Mouse (Mus musculus) lung, postnatal 0 days (tissue): ENCODE results near the gene Slc22a3. TPM values are rescaled to one million over a fixed set of nuclear protein-coding genes. Genes with fewer than 3 reads are reported as not detected.

Experiments used
- ATAC-seq: fragments of 200-750 bp; cut with Nextera tagmentation; 2 replicates; pipeline ENCODE4 v1.8.0; 2017; ENCODE audit warnings: moderate library complexity
- DNase-seq: peaks from one replicate; pipeline ENCODE4 v3.0.0-alpha.2; 2016; ENCODE audit warnings: low spot score
- H3K27ac ChIP-seq: fragments of 300-500 bp; sonication (generic); 2 replicates; pipeline ENCODE4 v1.5.1; 2014; ENCODE audit warnings: antibody characterized with exemption, mild to moderate bottlenecking, low read length, mixed read lengths
- H3K27me3 ChIP-seq: fragments of 300-500 bp; sonication (generic); replicated peaks from 2 replicates; pipeline ENCODE4 v1.6.1; 2014; ENCODE audit warnings: low read length, mixed read lengths; ENCODE audit not compliant: insufficient read depth
- H3K36me3 ChIP-seq: fragments of 300-500 bp; sonication (generic); 2 replicates; pipeline ENCODE4 v1.6.1; 2014; ENCODE audit warnings: low read length, mixed read lengths; ENCODE audit not compliant: insufficient read depth
- H3K4me1 ChIP-seq: fragments of 300-500 bp; sonication (generic); 2 replicates; pipeline ENCODE4 v1.6.1; 2014; ENCODE audit warnings: antibody characterized with exemption, low read depth, low read length, mixed read lengths; ENCODE audit not compliant: insufficient read depth
- H3K4me2 ChIP-seq: fragments of 300-500 bp; sonication (generic); replicated peaks from 2 replicates; pipeline ENCODE4 v1.6.1; 2014; ENCODE audit warnings: low read depth, mild to moderate bottlenecking, low read length, moderate library complexity, mixed read lengths
- H3K4me3 ChIP-seq: fragments of 300-500 bp; sonication (generic); 2 replicates; pipeline ENCODE4 v1.5.1; 2014; ENCODE audit warnings: low read depth, low read length
- H3K9ac ChIP-seq: fragments of 300-500 bp; sonication (generic); replicated peaks from 2 replicates; pipeline ENCODE4 v1.6.1; 2014; ENCODE audit warnings: low read depth, mild to moderate bottlenecking
- H3K9me3 ChIP-seq: fragments of 300-500 bp; sonication (generic); 2 replicates; pipeline ENCODE4 v1.6.1; 2016; ENCODE audit warnings: low read length, mixed read lengths
- CTCF ChIP-seq: IDR thresholded peaks from 2 replicates; pipeline ENCODE4 v1.5.1; 2016; ENCODE audit warnings: antibody characterized with exemption, mild to moderate bottlenecking
- EP300 ChIP-seq: IDR thresholded peaks from 2 replicates; pipeline ENCODE4 v1.6.1; 2016; ENCODE audit warnings: antibody characterized with exemption, mild to moderate bottlenecking, control low read depth
- WGBS: fragments of 180-500 bp; shearing (Covaris S2); extraction: QIAGEN DNeasy Blood & Tissue Kit; methylation state at CpG from one replicate; pipeline ENCODE4 v1.1.7; 2014; 5-methylcytosine and 5-hydroxymethylcytosine counted together
- polyA plus RNA-seq: library from polyadenylated mRNA; unstranded; fragments of >200 nt; fragmentation: Nextera tagmentation; extraction: Ambion mirVana; gene quantifications from 2 replicates; pipeline ENCODE4 v1.2.1, GENCODE M21; 2015

The Slc22a3 gene
- polyA plus RNA-seq, 1 experiment from 2014 or later = 1.9 TPM

- TF ChIP-seq CTCF (peak; percentile 73), EP300 (peak; percentile 75)
These were observed 104.1 kb downstream of the Slc22a3 start for GRCm38 (mm10) chr17:12403420-12403819.

GRCm38 (mm10) chr17:12396163-12396677, 111.3 kb downstream of the Slc22a3 start:
- no peak overlapping the region for H3K9ac ChIP-seq
- no peaks in the 10 kb centered on the region for H3K4me1 ChIP-seq
- no peak for DNase-seq
- no peak overlapping the region for H3K4me2 ChIP-seq
- no peaks in the 10 kb centered on the region for H3K9me3 ChIP-seq
- no peak for ATAC-seq
- no peaks in the 10 kb centered on the region for H3K36me3 ChIP-seq
- no peaks in the 10 kb centered on the region for H3K27me3 ChIP-seq
- WGBS = 82% methylated on average over 9 of the region's 9 CpGs
- no peak overlapping the region for H3K4me3 ChIP-seq
- H3K27ac ChIP-seq = no peak overlapping the region
- TF ChIP-seq EP300 (no peak), CTCF (no peak)

More at GRCm38 (mm10) chr17:12403420-12403819, 104.1 kb downstream of the Slc22a3 start:
- H3K4me3 ChIP-seq = no peak overlapping the region
- no peaks in the 10 kb centered on the region for H3K36me3 ChIP-seq
- peak; percentile 80 for ATAC-seq
- H3K4me1 ChIP-seq = no peaks in the 10 kb centered on the region
- peak overlapping the region; percentile 66 for H3K27ac ChIP-seq
- H3K9me3 ChIP-seq = no peaks in the 10 kb centered on the region
- no peak overlapping the region for H3K9ac ChIP-seq
- WGBS = 38% methylated on average over 7 of the region's 7 CpGs
- H3K27me3 ChIP-seq = no peaks in the 10 kb centered on the region
- peak; percentile 90 for DNase-seq
- no peak overlapping the region for H3K4me2 ChIP-seq

DNA sequence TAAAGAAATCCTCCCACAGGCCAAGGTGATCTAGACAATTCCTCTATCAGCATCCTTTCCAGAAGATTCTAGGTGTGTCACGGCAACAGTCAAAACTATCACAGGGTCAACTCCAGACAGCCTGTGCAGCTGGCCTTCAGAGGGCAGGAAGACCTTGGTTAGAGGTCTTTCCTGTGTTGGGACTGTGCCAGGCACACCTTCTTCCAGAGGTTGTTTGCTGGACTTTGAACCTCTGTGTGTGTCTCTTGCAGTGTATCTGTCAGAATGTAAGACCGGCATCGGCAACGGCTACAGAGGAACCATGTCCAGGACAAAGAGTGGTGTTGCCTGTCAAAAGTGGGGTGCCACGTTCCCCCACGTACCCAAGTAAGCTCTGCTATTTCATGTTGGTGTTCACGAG, 119.3 kb downstream of the Slc22a3 start:
- no peak for DNase-seq
- TF ChIP-seq EP300 (no peak), CTCF (no peak)

GRCm38 (mm10) chr17:12387781-12388180, 119.7 kb downstream of the Slc22a3 start:
- no peak overlapping the region for H3K4me2 ChIP-seq
- H3K9ac ChIP-seq = no peak overlapping the region
- no peaks in the 10 kb centered on the region for H3K27me3 ChIP-seq
- no peak for TF ChIP-seq CTCF
- TF ChIP-seq EP300 = no peak
- H3K4me1 ChIP-seq = no peaks in the 10 kb centered on the region
- WGBS = 65% methylated on average over 2 of the region's 2 CpGs
- ATAC-seq (no peak), DNase-seq (no peak)
- no peak overlapping the region for H3K27ac ChIP-seq
- no peaks in the 10 kb centered on the region for H3K36me3 ChIP-seq
- no peaks in the 10 kb centered on the region for H3K9me3 ChIP-seq
- no peak overlapping the region for H3K4me3 ChIP-seq

More for the DNA sequence above, 119.3 kb downstream of the Slc22a3 start:
- H3K4me2 ChIP-seq = no peak overlapping the region
- H3K27ac ChIP-seq = no peak overlapping the region
- no peaks in the 10 kb centered on the region for H3K9me3 ChIP-seq
- WGBS = 87% methylated on average over 7 of the region's 7 CpGs
- H3K9ac ChIP-seq = no peak overlapping the region
- H3K36me3 ChIP-seq = no peaks in the 10 kb centered on the region
- H3K4me3 ChIP-seq = no peak overlapping the region
- H3K27me3 ChIP-seq = no peaks in the 10 kb centered on the region
- ATAC-seq = no peak
- no peaks in the 10 kb centered on the region for H3K4me1 ChIP-seq

GRCm38 (mm10) chr17:12385049-12385794, 122.3 kb downstream of the Slc22a3 start:
- no peak overlapping the region for H3K4me3 ChIP-seq
- no peaks in the 10 kb centered on the region for H3K4me1 ChIP-seq
- H3K36me3 ChIP-seq = no peaks in the 10 kb centered on the region
- whole genome bisulfite sequencing = 50% methylated on average over 8 of the region's 8 CpGs
- H3K4me2 ChIP-seq = no peak overlapping the region
- DNase-seq (no peak), ATAC-seq (no peak)
- no peak overlapping the region for H3K9ac ChIP-seq
- H3K9me3 ChIP-seq = no peaks in the 10 kb centered on the region
- no peak for TF ChIP-seq CTCF
- TF ChIP-seq EP300 = no peak
- no peak overlapping the region for H3K27ac ChIP-seq
- no peaks in the 10 kb centered on the region for H3K27me3 ChIP-seq

DNA sequence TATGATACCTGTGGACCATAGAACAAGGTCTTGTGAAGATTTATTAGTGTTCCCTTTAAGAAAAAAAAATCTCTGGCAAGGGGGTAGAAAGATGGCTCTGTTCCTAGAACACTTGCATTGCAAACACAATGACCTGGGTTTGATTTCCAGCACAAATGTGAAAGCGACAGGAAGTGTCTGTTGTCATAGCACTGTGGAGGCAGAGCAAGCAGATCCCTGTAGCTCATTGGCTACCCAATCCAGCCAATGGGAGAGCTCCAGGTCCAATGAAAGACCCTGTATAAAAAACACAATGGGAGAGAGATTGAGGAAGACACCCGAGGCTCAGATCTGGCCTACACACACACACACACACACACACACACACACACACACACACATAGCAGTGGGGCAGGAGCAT, 125.0 kb downstream of the Slc22a3 start:
- peak; percentile 28 for DNase-seq
- Histone ChIP-seq H3K4me3 (no peak overlapping the region), H3K27ac (no peak overlapping the region), H3K36me3 (no peaks in the 10 kb centered on the region), H3K27me3 (no peaks in the 10 kb centered on the region), H3K9me3 (no peaks in the 10 kb centered on the region), H3K4me1 (no peaks in the 10 kb centered on the region), H3K4me2 (no peak overlapping the region), H3K9ac (no peak overlapping the region)
- no peak for ATAC-seq
- TF ChIP-seq CTCF = no peak
- no peak for TF ChIP-seq EP300
- 21% methylated on average over 2 of the region's 2 CpGs for WGBS
